Mouse (Mus musculus) granulocyte monocyte progenitor cell, adult 5-6 weeks (primary cell): ENCODE measurements around the gene Nktr. TPM values are rescaled to one million over a fixed set of nuclear protein-coding genes. Genes with fewer than 3 reads are reported as not detected.

ENCODE experiments used
- ATAC-seq: replicated peaks from 2 replicates; pipeline ENCODE4 v1.8.0; 2016; ENCODE audit warnings: mild to moderate bottlenecking, moderate TSS enrichment, inconsistent platforms; ENCODE audit not compliant: poor library complexity, severe bottlenecking
- total RNA-seq, 2 experiments: library from RNA; stranded (forward) in 1 of 2; stranded (reverse) in 1 of 2; fragments of 200-712, 200-1000 nt in 1 of 2; fragments of >200 nt in 1 of 2; fragmentation: Nextera tagmentation in 1 of 2; gene quantifications; 2 replicates each; pipeline ENCODE4 v1.2.3; 2014 to 2017

Nktr gene
- total RNA-seq (2014; fragmentation: Nextera tagmentation) (140 and 176 TPM in 2 replicates), total RNA-seq (2017) (130 and 131 TPM in 2 replicates)

- peak; percentile 93 for ATAC-seq
Observed at GRCm38 (mm10) chr9:121718792-121719318, at the start of gene Nktr. TSS of gene Nktr (plus strand) at chr9:121719169.

GRCm38 (mm10) chr9:121669348-121669791, 49.6 kb upstream of the Nktr start:
- peak; percentile 57 for ATAC-seq

- ATAC-seq, result 0 out of 2 replicates have a peak, but pooled peaks have one; percentile 16
Observed at GRCm38 (mm10) chr9:121671300-121671699, 47.7 kb upstream of the Nktr start.

- ATAC-seq, result no peak
Observed at GRCm38 (mm10) chr9:121672311-121672710, 46.7 kb upstream of the Nktr start.

- no peak for ATAC-seq
Observed at GRCm38 (mm10) chr9:121673716-121674115, 45.3 kb upstream of the Nktr start.

GRCm38 (mm10) chr9:121675011-121675410, 44.0 kb upstream of the Nktr start:
- peak; percentile 80 for ATAC-seq

- no peak for ATAC-seq
Observed at GRCm38 (mm10) chr9:121675556-121675955, 43.4 kb upstream of the Nktr start.

GRCm38 (mm10) chr9:121677069-121677468, 41.9 kb upstream of the Nktr start:
- ATAC-seq, result peak; percentile 56

GRCm38 (mm10) chr9:121677476-121677875, 41.5 kb upstream of the Nktr start:
- ATAC-seq, result no peak

GRCm38 (mm10) chr9:121679549-121679948, 39.4 kb upstream of the Nktr start:
- peak; percentile 28 for ATAC-seq

GRCm38 (mm10) chr9:121681191-121681590, 37.8 kb upstream of the Nktr start:
- no peak for ATAC-seq

GRCm38 (mm10) chr9:121682037-121682680, 36.8 kb upstream of the Nktr start:
- no peak for ATAC-seq

GRCm38 (mm10) chr9:121684702-121685101, 34.3 kb upstream of the Nktr start:
- no peak for ATAC-seq

GRCm38 (mm10) chr9:121690200-121690651, 28.7 kb upstream of the Nktr start:
- ATAC-seq, result no peak

- no peak for ATAC-seq
Observed at GRCm38 (mm10) chr9:121690734-121691133, 28.2 kb upstream of the Nktr start.

GRCm38 (mm10) chr9:121694736-121695135, 24.2 kb upstream of the Nktr start:
- ATAC-seq, result no peak

- ATAC-seq, result no peak
Observed at GRCm38 (mm10) chr9:121696626-121697025, 22.3 kb upstream of the Nktr start.

GRCm38 (mm10) chr9:121697150-121698049, 21.6 kb upstream of the Nktr start:
- ATAC-seq, result peak; percentile 55; the same call in 1 of the 2 replicates

GRCm38 (mm10) chr9:121704261-121704645, 14.7 kb upstream of the Nktr start:
- peak; percentile 12 for ATAC-seq

- ATAC-seq, result peak; percentile 63
Observed at GRCm38 (mm10) chr9:121704646-121705625, 14.0 kb upstream of the Nktr start, which contains the start of gene Sec22c. TSS of gene Sec22c (minus strand) at chr9:121705490.
